ENCODE assay signal across 24 mouse cellular contexts in the genomic region with DNA sequence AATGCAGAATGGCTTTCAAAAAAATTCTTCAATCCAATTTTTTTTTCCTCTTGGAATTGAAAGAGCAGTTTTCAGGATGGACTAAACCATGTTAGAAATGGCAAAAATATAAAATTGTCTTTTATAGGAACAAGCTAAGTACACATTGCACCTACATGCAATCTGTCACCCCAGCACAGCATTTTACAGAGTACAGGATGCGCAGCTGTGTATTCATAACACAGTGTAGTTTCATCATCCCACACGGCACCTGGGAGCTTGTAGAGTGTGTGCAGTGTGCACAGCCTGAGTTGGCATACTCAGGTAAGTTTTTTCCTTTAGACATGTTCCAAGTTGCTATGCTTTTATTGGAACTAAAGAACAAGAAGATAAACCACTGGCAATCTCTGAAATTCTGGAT.
A peak's percentile ranks its signal among the peaks of the same experiment; 100 is the strongest.
DNase-seq lines count a peak whose midpoint lies in the region; ATAC-seq and TF ChIP-seq lines count a peak whose summit lies in the region.
"Had no signal": no experiment of that assay in that cellular context is flagged by ENCODE, and none has a peak within 500 bp of the region (broad histone marks: within the 10 kb centered on the region; RNA-seq: fewer than 3 reads in every experiment).

No protein-coding gene starts in this region.

- no peak overlapping the region for H3K4me3 ChIP-seq in heart, adult 2 months
- no peak overlapping the region for H3K4me3 ChIP-seq in forebrain, postnatal 0 days (ENCODE audit: low read depth, low read length)
- H3K4me3 ChIP-seq: embryonic facial prominence, embryonic 15.5 days; hindbrain, embryonic 13.5 days; intestine, embryonic 15.5 days; liver, embryonic 13.5 days; neural tube, embryonic 15.5 days; stomach, embryonic 15.5 days had no signal

- no peak overlapping the region for H3K4me2 ChIP-seq in forebrain, postnatal 0 days (ENCODE audit: low read depth)
- H3K4me2 ChIP-seq: embryonic facial prominence, embryonic 15.5 days; heart, embryonic 11.5 days; hindbrain, embryonic 13.5 days; intestine, embryonic 15.5 days; liver, embryonic 13.5 days; lung, embryonic 14.5 days; neural tube, embryonic 15.5 days; stomach, embryonic 15.5 days had no signal

- no peak for TF ChIP-seq CTCF in heart, adult 2 months (IDR thresholded peaks at IDR 0.05)
- no peak for TF ChIP-seq CTCF in forebrain, postnatal 0 days (IDR thresholded peaks at IDR 0.05; ENCODE audit: low read depth)

- no peaks in the 10 kb centered on the region for H3K36me3 ChIP-seq in heart, adult 2 months (ENCODE audit: control insufficient read depth, insufficient read depth, low read length)
- no peaks in the 10 kb centered on the region for H3K36me3 ChIP-seq in forebrain, postnatal 0 days (ENCODE audit: insufficient read depth)
- H3K36me3 ChIP-seq: embryonic facial prominence, embryonic 15.5 days; hindbrain, embryonic 13.5 days; intestine, embryonic 15.5 days; liver, embryonic 13.5 days; neural tube, embryonic 15.5 days; stomach, embryonic 15.5 days had no signal

- no peak for TF ChIP-seq POLR2A in heart, adult 2 months (IDR thresholded peaks at IDR 0.05; ENCODE audit: insufficient read depth, low read depth, low read length)

- DNase-seq in left cerebral cortex, adult 11 months (ENCODE audit: low spot score): peak; percentile 55
- DNase-seq in left cerebral cortex, postnatal 4 days: no peak
- DNase-seq in layer of hippocampus, adult 8-10 months (ENCODE audit: low spot score in 2 of 2): peak; percentile 76 to 78
- DNase-seq in left cerebral cortex, postnatal 14 days (ENCODE audit: low spot score in 2 of 2): peak; percentile 48 to 57
- DNase-seq in right cerebral cortex, postnatal 36 days (ENCODE audit: low spot score in 2 of 2): peak; percentile 70 to 78
- DNase-seq in ovary, postnatal 10 days (ENCODE audit: low spot score): no peak
- no peak for DNase-seq in heart, adult 2 months
- no peak for DNase-seq in forebrain, postnatal 0 days
- DNase-seq: adrenal gland, postnatal 14 days; cerebellum, adult 11 months; cerebellum, postnatal 25 days; heart, postnatal 10 days; liver, embryonic 13.5 days; lung, embryonic 14.5 days; lung, postnatal 36 days; thymus, adult 2 months had no signal

- no peak overlapping the region for H3K9ac ChIP-seq in heart, adult 2 months (ENCODE audit: low read depth, low read length)
- H3K9ac ChIP-seq in forebrain, postnatal 0 days: no peak overlapping the region
- H3K9ac ChIP-seq: embryonic facial prominence, embryonic 15.5 days; hindbrain, embryonic 13.5 days; intestine, embryonic 15.5 days; liver, embryonic 13.5 days; lung, embryonic 14.5 days; neural tube, embryonic 15.5 days; stomach, embryonic 15.5 days had no signal

- H3K27me3 ChIP-seq in heart, adult 2 months (ENCODE audit: control insufficient read depth, insufficient read depth, low read length): no peaks in the 10 kb centered on the region
- no peaks in the 10 kb centered on the region for H3K27me3 ChIP-seq in forebrain, postnatal 0 days (ENCODE audit: insufficient read depth, low read length)
- H3K27me3 ChIP-seq: embryonic facial prominence, embryonic 15.5 days; hindbrain, embryonic 13.5 days; intestine, embryonic 15.5 days; liver, embryonic 13.5 days; neural tube, embryonic 15.5 days; stomach, embryonic 15.5 days had no signal

- no peak for ATAC-seq in forebrain, postnatal 0 days
- ATAC-seq: activated CD4-positive, CD25-positive, alpha-beta regulatory T cell, adult 4 months; intestine, embryonic 15.5 days; midbrain, embryonic 16.5 days had no signal

- TF ChIP-seq EP300 in heart, adult 2 months (IDR thresholded peaks at IDR 0.05; ENCODE audit: insufficient read depth, low read depth, low read length): no peak

- intact Hi-C loops in left cerebral cortex, postnatal 4 days (cut with DNase I): no loop called here
- intact Hi-C loops in left cerebral cortex, postnatal 14 days (cut with DNase I): no loop called here
- intact Hi-C loops in heart, adult 2 months (cut with DNase I): no loop called here

- WGBS in heart, adult 2 months: 86% methylated on average over 2 of the region's 2 CpGs
- WGBS in forebrain, postnatal 0 days: 89% methylated on average over 2 of the region's 2 CpGs

- no peaks in the 10 kb centered on the region for H3K79me2 ChIP-seq in heart, adult 2 months (replicated peaks; ENCODE audit: control insufficient read depth, insufficient read depth, low read length)

- no peaks in the 10 kb centered on the region for H3K9me3 ChIP-seq in forebrain, postnatal 0 days (ENCODE audit: low read length)
- H3K9me3 ChIP-seq: embryonic facial prominence, embryonic 15.5 days; hindbrain, embryonic 13.5 days; intestine, embryonic 15.5 days; liver, embryonic 13.5 days; neural tube, embryonic 15.5 days; stomach, embryonic 15.5 days had no signal

- H3K27ac ChIP-seq in heart, adult 2 months: no peak overlapping the region
- no peak overlapping the region for H3K27ac ChIP-seq in forebrain, postnatal 0 days (ENCODE audit: low read depth, low read length)
- H3K27ac ChIP-seq: embryonic facial prominence, embryonic 15.5 days; hindbrain, embryonic 13.5 days; intestine, embryonic 15.5 days; liver, embryonic 13.5 days; neural tube, embryonic 15.5 days; stomach, embryonic 15.5 days had no signal

- H3K4me1 ChIP-seq in heart, adult 2 months (ENCODE audit: control insufficient read depth, insufficient read depth, low read length): no peaks in the 10 kb centered on the region
- H3K4me1 ChIP-seq in forebrain, postnatal 0 days (ENCODE audit: insufficient read depth): no peaks in the 10 kb centered on the region
- H3K4me1 ChIP-seq: embryonic facial prominence, embryonic 15.5 days; hindbrain, embryonic 13.5 days; intestine, embryonic 15.5 days; liver, embryonic 13.5 days; neural tube, embryonic 15.5 days; stomach, embryonic 15.5 days had no signal

Comparison
In these comparisons a context has a peak if more than half of its experiments do, and no peak if none do; other contexts are left out.
1. DNase-seq: peak in left cerebral cortex, adult 11 months (single experiment), layer of hippocampus, adult 8-10 months (2 of 2), left cerebral cortex, postnatal 14 days (2 of 2) and right cerebral cortex, postnatal 36 days (2 of 2); none in left cerebral cortex, postnatal 4 days (single experiment), ovary, postnatal 10 days (single experiment), heart, adult 2 months (0 of 2) and forebrain, postnatal 0 days (single experiment).